Mouse (Mus musculus): ENCODE measurements around the gene Fxyd3. TPM values are rescaled to one million over a fixed set of nuclear protein-coding genes. Genes with fewer than 3 reads are reported as not detected.

The Fxyd3 gene
- total RNA-seq, 2 experiments from 2014 or later: 0.55 to 0.72 TPM

DNA sequence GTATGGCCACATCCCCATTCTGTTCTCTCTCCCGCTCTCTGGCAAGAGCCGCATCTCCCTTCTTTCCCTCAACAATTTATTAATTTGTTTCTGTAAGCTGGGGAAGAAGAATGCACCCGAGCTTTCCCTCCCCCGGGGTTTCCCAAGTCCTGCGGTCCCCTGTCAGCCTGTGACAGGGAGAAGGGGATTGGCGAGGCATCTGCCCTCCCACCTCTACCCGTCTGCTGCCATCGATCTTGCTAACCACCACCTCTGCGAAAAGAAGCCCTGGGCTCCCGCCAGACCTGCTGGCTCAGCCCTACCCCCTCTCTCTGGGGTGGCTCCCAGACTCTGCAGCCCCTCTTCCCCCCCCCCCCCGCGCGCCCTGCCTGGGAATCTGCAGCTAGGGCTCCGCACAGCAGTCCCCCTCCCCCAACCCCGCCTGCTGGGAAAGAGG lies 26.6 kb downstream of the Fxyd3 start:
- peak; percentile 51 to 68 for DNase-seq (ENCODE audit: low spot score in 2 of 2)

DNA sequence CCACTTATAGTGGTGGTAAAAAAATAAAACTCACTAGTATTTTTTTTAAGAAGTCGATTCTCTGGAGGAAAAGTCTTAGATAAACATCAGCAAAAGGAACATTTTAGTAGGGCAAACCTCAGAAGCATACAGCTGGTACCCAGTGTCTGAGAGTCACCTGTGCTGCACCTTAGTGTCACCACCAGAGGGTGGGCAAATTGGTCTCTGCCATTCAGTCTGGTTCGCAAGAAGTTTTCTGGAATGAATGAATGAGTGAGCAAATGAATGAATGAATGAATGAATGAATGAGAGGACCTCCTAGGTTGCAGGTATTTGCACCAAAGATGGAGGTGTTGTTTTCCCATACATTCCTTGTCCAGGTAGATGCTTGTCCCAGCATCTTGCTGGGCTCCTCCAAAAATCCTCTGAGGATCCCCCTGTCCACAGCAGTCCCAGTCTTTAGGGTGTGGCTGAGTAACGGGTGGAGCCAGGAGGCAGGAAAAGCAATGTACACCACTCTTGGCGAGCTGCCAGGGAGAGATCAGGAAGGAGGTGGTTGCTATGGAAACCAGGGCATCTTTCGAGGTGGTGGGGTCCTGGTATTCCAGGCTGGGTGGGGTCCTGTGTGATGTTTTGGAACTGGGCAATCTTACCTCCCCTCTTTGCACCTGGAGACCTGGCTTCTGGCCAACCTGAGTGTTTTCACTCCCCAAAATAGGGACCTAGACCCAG lies 27.2 kb downstream of the Fxyd3 start:
- peak in 1 of 2 experiments; percentile 44 for DNase-seq (ENCODE audit: low spot score in 2 of 2)

DNA sequence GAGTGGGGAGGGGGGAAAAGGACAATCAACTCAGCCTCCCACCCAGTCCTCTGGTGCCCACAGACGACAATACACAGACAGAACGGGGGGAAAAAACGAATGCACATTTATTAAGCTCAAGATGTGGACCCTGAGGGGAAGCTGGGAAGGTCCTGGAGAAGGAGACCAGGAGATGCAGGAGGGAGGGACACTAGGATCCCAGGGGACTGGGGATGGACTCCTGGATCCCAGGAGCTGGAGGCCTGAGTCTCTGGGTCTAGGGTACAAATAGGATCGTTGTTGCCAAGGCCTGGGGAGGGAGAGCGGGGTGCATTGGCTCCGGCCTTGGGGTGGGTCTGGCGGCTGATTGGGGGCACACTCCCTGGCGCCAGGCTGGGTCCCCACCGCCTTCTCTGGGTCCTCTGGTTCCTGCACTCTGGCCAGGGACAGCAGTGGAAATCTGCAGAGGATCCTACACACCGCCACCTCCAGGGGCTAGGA lies 34.0 kb downstream of the Fxyd3 start, which contains the start of gene Fxyd5:
Gene Fxyd5 (minus strand): TSS at position 51 of the 480 bp plus-strand sequence.
- DNase-seq (ENCODE audit: low spot score in 2 of 2): no peak

DNA sequence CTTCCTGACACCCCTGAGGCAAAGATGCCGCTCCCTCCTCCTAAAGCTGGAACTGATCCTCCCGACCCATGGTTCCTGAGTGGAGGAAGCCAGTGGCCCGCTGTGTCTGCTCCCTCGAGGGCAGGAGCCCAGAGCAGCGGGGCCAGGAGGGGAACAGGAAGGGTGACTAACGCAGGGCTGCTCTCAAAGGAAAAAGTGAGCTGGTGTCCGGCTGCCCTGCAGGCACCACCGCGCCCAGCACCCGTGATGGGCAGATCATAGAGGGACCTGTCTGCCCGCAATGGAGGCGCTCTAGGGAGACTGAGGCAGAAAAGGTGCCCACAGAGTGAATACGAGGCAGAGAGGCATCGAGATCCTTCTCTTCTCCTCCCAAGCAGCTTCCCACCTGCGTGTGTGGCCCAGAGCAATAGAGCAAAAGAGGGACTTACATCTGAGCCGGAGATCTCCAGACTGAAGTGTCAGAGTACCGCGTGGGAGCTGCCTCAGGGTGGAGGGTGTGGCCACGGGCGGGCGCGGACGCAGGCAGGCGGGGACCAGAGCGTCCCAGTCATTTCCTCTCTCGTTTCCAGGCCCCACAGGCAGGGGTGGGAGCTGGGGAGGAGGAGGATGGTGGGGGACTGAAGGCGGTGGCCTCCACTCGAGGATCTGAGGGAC lies 34.7 kb downstream of the Fxyd3 start:
- no peak for DNase-seq (ENCODE audit: low spot score in 2 of 2)

DNA sequence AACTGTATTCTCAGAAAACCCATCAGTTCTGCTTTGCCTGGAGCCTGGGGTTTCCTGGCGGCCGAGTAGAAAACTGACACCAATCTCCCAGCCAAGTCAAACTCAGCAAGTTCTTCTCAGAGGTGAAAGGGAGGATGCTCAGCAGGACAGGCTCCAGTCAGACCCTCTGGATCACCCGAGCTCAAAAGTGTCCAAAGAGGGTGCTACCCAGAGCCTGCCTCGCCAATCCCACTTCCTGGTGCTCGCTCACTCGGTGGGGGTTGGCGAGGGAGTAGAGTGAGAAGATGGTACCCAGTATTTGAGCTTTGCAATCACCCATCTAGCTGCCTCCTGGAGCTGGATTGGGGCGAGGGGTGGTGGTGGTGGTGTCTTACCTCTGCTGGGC lies 35.5 kb downstream of the Fxyd3 start:
- DNase-seq (ENCODE audit: low spot score in 2 of 2): no peak

DNA sequence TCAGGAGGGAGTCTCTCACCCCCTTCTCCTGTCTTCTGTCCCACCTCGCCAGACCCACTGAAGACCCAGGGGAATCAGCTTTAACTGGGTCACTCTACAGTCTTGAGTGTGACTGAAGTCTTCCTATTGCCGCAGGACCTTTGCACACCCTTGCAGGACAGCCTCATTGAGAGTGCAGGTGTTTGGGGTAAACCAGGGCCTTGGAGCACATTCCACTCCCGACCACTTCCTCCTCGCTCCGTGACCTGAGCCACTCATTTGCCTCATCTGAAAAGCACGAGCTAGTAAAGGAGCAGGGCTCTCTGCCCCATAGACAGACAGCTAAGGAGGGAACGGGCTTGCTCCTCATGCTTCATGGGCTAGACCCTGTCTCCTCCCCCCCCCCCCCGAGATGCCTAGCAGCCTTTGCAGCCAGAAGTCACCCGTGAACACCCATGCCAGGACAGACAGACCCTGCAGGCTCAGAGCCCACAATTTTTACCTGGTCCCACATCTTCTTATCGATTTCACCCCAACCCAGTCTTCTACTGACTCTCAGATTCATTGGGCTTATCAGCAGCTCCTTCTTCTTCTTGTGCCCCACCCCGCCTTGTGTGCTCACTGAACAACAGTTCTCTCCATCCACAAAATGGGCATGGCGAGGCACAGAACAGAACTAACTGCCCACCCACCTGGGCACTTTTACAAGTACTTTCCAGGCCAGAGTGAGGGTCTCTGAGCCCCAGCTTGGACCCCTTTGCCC lies 36.1 kb downstream of the Fxyd3 start:
- DNase-seq (ENCODE audit: low spot score in 2 of 2): no peak

DNA sequence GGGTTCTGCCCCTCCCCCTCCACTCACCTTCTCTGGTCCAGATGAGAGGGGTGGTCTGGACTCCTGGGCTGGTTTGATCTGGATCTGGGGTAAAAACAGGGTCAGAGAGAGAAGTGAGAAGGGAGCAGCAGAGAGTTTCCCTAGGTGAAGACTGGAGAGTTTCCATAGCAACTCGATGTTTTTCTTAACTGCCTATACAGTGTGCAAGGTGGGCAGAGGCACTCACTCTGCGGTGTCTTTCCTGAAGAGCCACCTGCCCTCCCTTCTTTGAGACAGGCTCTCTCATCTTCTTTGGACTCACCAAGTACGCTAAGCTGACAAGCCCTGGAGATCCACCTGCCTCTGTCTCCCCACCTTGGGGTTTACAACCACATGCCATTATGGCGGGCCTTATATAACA lies 37.5 kb downstream of the Fxyd3 start:
- DNase-seq (ENCODE audit: low spot score in 2 of 2): no peak

DNA sequence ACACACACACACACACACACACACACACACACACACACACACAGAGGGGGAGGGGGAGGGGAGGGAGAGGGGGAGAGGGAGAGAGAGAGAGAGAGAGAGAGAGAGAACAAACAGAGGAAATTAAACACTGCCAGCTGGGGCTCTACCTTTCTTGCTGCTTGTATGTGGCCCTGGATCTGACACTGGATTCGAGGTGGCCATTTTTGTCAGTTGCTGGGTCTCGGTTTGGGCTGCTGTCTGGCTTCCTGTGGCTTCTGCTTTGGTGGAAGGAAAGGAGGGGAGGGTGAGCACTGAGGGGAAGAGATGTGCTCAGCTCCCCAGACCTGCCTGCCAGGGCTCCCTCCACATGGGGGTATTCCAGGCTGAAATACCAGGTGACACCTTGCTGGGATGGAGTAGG lies 38.8 kb downstream of the Fxyd3 start:
- DNase-seq (ENCODE audit: low spot score in 2 of 2): no peak

DNA sequence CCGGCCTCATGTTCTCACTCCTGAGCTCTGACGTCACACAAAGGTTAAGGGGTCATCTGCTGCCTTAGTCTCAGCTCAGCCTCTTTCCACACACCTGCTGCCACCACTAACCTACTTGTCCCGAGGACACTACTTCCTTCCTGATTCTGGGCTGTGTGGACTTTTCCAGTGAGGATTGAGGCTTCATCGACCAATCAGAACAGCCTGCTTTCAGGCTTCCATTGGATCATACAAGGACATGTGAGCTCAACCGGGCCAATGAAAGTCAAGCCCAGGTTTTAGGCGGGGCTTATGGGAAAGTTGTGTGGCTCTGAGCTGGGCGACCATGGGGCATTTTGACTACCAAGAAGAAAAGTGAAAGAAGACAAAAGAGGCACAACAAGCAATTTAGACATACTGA lies 39.6 kb downstream of the Fxyd3 start:
- no peak for DNase-seq (ENCODE audit: low spot score in 2 of 2)

DNA sequence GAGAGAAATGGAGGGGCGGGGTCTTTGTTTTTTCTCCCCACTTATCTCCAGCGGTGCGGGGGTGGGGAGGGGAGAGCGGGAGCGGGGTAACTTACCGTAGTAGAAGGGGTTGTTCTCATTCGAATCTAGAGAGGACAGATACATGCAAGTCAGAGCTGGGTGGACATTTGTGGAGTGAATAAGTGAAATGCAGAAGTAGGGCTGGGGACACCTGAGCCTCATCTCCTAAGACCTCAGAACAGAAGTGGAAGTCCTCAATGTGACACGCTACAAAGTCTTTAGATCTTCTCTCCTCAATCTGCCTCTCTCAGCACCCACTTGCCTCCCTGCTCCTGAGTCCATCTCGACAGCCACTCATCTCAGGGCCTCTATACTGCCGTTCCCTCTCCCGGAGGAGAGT lies 41.2 kb downstream of the Fxyd3 start:
- DNase-seq (ENCODE audit: low spot score in 2 of 2): no peak

DNA sequence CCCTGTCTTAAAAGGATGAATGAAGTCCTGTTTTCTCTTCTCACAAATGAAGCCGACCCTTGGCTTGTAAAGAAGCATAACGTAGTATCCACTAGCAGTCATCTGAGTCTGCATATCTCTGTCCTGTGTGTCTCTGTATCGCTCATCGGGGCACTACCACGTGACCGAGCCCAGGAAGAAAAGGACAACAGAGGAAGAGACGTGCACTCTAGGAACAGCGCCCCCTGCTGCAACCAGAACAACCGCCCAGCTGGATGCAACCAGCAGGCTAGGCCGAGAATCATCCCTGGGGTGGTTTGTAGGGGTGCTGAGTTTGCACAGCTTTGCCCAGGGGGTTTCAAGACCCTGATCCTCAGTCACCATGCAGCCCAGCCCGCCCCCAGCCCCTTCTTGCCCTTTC lies 41.7 kb downstream of the Fxyd3 start:
- DNase-seq (ENCODE audit: low spot score in 2 of 2): no peak

DNA sequence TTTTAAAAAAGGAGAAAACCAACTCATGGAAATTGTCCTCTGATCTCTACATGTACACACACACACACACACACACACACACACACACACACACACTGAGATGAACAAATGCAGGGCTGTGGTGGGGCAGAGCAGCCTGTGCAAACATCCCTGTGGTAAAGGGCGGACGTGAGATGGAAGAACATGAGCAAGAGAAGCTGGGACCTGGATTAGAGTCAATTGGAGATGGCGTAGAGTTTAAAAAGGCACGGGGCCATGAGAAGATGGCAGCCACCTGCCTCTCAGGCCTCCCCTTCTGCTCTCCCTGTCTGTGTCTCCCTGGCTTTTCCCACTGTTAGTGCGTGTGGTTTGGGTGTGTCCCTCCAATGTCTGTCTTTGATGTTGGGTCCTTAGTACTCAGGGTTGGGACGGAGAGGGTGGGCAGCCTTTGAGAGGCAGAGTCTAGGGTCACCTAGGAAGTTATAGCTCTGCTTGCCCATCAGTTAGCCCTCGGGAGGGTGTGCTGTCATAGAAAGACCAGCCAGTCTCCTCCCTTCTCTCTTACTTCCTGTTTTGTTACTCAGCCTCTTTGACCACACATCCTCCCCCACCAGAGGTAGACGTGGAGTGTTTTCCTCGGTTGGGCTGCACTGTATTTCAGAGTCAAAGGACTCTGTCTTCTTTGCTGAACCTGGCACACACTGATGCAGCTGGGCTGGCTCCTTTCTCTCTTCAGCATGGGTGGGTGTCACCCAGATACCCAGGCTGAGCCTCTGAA lies 42.9 kb downstream of the Fxyd3 start:
- no peak for DNase-seq (ENCODE audit: low spot score in 2 of 2)

DNA sequence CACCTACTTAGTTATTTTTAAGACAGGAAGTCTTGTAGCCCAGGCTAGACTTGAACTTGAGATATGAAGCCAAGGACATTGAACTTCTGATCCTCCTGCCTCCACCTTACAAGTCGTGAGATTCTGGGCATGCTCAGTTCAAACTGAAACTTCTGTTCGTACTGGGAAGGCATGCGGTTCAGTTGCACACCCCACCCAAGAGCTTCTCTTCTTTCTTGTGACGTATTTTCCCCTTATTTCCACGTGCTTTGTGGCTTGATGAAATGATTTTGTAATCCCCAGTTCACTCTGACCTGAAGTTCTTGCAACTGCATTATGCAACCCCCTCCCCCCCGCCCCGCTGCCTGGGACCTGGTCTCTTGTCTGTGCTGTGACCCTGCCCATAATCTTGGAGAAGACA lies 44.8 kb downstream of the Fxyd3 start:
- DNase-seq (ENCODE audit: low spot score in 2 of 2): no peak

DNA sequence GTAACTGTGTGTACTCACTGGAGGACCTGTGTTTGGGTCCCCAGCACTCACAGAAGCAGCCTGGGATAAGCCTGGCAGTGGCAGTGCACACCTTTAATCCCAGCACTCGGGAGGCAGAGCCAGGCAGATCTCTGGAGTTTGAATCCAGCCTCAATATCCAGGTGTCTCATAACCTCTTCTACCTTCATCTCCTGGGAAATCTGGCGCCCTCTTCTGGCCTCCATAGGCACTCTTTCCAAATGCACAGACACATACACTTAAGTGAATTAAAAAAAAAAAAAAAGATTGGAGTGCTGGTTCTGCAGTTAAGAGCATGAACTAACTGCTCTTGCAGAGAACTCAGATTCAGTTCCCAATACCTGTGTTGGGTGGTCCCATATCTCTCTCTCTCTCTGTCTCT lies 45.8 kb downstream of the Fxyd3 start:
- DNase-seq (ENCODE audit: low spot score in 2 of 2): no peak

DNA sequence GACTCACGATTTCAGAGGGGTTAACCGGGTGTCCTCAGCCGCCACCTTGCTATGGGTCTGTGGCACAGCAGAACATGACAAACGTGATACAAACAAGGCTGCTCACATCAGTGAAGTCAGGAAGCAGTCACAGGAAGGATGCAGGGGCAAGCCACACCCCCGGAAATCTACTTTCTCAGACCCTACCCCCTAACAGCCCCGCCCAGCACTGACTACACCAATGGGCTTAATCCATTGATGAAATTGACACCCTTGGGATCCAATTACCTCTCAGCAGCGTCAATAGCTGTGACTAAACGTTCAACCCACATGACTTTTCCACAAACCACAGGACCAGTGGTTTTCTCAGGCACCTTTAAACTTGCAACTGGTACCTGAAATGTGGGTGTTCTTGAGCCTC lies 47.9 kb downstream of the Fxyd3 start:
- DNase-seq (ENCODE audit: low spot score in 2 of 2): no peak

Small RNA genes within 50 kb of the gene (microRNA-seq; reads per million reads assigned to microRNA genes)
- 0 reads per million in 2 experiments for gene Mir7050

Other genes starting within 250 kb of the Fxyd3 start
- gene Ffar3, start 220.5 kb downstream of the Fxyd3 start, total RNA-seq (2021): under 1 TPM; 0.24 to 0.32 TPM
- not detected for gene Ffar1, start 215.1 kb downstream of the Fxyd3 start, total RNA-seq (2021)
- gene Cd22, start 196.4 kb downstream of the Fxyd3 start, total RNA-seq (2021): not detected
- 100 to 1,000 TPM; 306 to 317 TPM for gene Mag, start 161.8 kb downstream of the Fxyd3 start, total RNA-seq (2021)
- not detected for gene Hamp2, start 152.0 kb downstream of the Fxyd3 start, total RNA-seq (2021)
- not detected for gene Hamp, start 132.7 kb downstream of the Fxyd3 start, total RNA-seq (2021)
- gene Usf2, start 119.9 kb downstream of the Fxyd3 start, total RNA-seq (2021): 100 to 1,000 TPM; 122 to 124 TPM
- gene Lsr, start 103.2 kb downstream of the Fxyd3 start, total RNA-seq (2021): 10 to 100 TPM in 1 of 2 experiments, 1 to 10 TPM in 1; 9.0 to 11.4 TPM
- under 1 TPM; 0.25 to 0.43 TPM for gene Fam187b, start 102.9 kb downstream of the Fxyd3 start, total RNA-seq (2021)
- gene Fxyd5, start 34.2 kb downstream of the Fxyd3 start, total RNA-seq (2021): 10 to 100 TPM; 32.1 to 32.4 TPM
- gene Fxyd7, start 25.2 kb downstream of the Fxyd3 start, total RNA-seq (2021): 100 to 1,000 TPM; 333 to 341 TPM
- gene Fxyd1, start 19.5 kb downstream of the Fxyd3 start, total RNA-seq (2021): 100 to 1,000 TPM in 1 of 2 experiments, 10 to 100 TPM in 1; 62.6 to 118 TPM
- 10 to 100 TPM; 21.8 to 23.3 TPM for gene Lgi4, start 17.4 kb downstream of the Fxyd3 start, total RNA-seq (2021)
- gene Hpn, start 38.6 kb upstream of the Fxyd3 start, total RNA-seq (2021): 1 to 10 TPM; 2.8 to 3.1 TPM
- gene Scn1b, start 50.3 kb upstream of the Fxyd3 start, total RNA-seq (2021): 100 to 1,000 TPM; 430 to 445 TPM
- 100 to 1,000 TPM; 123 to 134 TPM for gene Gramd1a, start 79.2 kb upstream of the Fxyd3 start, total RNA-seq (2021)
- gene Scgb2b2, start 213.8 kb upstream of the Fxyd3 start, total RNA-seq (2021): not detected
- gene Scgb1b2, start 215.1 kb upstream of the Fxyd3 start, total RNA-seq (2021): not detected